ENCODE assay signal across 8 mouse cellular contexts in the genomic region with DNA sequence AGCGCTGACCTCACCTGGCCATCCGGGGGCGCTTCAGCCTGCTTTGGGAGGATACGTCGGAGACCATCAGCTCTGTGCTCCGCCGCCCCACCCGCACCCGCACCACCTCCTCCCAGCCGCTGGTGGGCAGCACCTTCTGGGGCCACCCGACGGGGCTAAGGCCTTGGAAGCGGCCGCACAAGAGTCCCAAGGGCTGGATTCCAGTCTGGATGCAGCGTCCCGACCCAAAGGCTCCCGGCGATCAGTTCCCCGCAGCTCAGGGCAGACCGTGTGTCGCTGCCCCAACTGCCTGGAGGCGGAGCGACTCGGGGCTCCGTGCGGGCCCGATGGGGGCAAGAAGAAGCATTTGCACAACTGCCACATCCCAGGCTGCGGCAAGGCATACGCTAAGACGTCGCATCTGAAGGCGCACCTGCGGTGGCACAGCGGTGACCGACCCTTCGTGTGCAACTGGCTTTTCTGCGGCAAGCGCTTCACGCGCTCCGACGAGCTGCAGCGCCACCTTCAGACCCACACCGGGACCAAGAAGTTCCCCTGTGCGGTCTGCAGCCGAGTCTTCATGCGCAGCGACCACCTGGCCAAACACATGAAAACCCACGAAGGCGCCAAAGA. TPM values are rescaled to one million over a fixed set of nuclear protein-coding genes. Genes with fewer than 3 reads are reported as not detected.
DNase-seq lines count a peak whose midpoint lies in the region; ATAC-seq lines count a peak whose summit lies in the region.

No protein-coding gene starts in this region.

- ATAC-seq in embryonic facial prominence, embryonic 14.5 days (ENCODE audit: low read depth): peak; percentile 64
- ATAC-seq in liver, embryonic 11.5 days (replicated peaks; ENCODE audit: low FRiP score): peak; percentile 59
- peak; percentile 52 for ATAC-seq in monocyte, adult 5-6 weeks (replicated peaks; ENCODE audit: insufficient number of reproducible peaks, low FRiP score, low TSS enrichment, poor library complexity, severe bottlenecking)

- peak overlapping the region; percentile 61 for H3K9ac ChIP-seq in embryonic facial prominence, embryonic 14.5 days (ENCODE audit: low read depth, low read length)
- H3K9ac ChIP-seq in liver, embryonic 11.5 days (ENCODE audit: low read depth, low read length): peak overlapping the region; percentile 59

- H3K4me2 ChIP-seq in embryonic facial prominence, embryonic 14.5 days (ENCODE audit: low read depth, low read length): peak overlapping the region; percentile 88
- peak overlapping the region; percentile 83 for H3K4me2 ChIP-seq in liver, embryonic 11.5 days

- H3K27ac ChIP-seq in embryonic facial prominence, embryonic 14.5 days (replicated peaks; ENCODE audit: low read depth, low read length): no peak overlapping the region
- H3K27ac ChIP-seq in heart, embryonic 10.5 days: peak overlapping the region; percentile 65
- H3K27ac ChIP-seq in liver, embryonic 11.5 days (ENCODE audit: low read depth, low read length): no peak overlapping the region

- H3K4me3 ChIP-seq in embryonic facial prominence, embryonic 14.5 days (ENCODE audit: low read depth, low read length): peak overlapping the region; percentile 56
- H3K4me3 ChIP-seq in heart, embryonic 10.5 days: peak overlapping the region; percentile 60
- peak overlapping the region; percentile 60 for H3K4me3 ChIP-seq in liver, embryonic 11.5 days (ENCODE audit: low read depth, low read length)

- H3K27me3 ChIP-seq in embryonic facial prominence, embryonic 14.5 days (replicated peaks; ENCODE audit: control insufficient read depth, insufficient read depth, low read length): peaks cover 78% of the 10 kb centered on the region
- H3K27me3 ChIP-seq in heart, embryonic 10.5 days (ENCODE audit: insufficient read depth, poor library complexity, severe bottlenecking): peaks cover 85% of the 10 kb centered on the region
- H3K27me3 ChIP-seq in liver, embryonic 11.5 days (replicated peaks; ENCODE audit: control insufficient read depth, insufficient read depth, low read length): peaks cover 85% of the 10 kb centered on the region

- no peaks in the 10 kb centered on the region for H3K36me3 ChIP-seq in embryonic facial prominence, embryonic 14.5 days (ENCODE audit: control insufficient read depth, insufficient read depth, low read length)
- 0 out of 2 replicates have a peak, but pooled peaks cover 3% of the 10 kb centered on the region for H3K36me3 ChIP-seq in heart, embryonic 10.5 days
- no peaks in the 10 kb centered on the region for H3K36me3 ChIP-seq in liver, embryonic 11.5 days (ENCODE audit: control insufficient read depth, insufficient read depth, low read length)

- peak; percentile 89 for DNase-seq in B cell, adult 2 months
- DNase-seq in adrenal gland, postnatal 36 days: peak; percentile 73 to 84
- peak; percentile 77 for DNase-seq in embryonic facial prominence, embryonic 14.5 days (ENCODE audit: low spot score)
- DNase-seq in heart, embryonic 10.5 days (ENCODE audit: low spot score): no peak
- DNase-seq in kidney, adult 9 months: peak; percentile 77
- DNase-seq in liver, embryonic 11.5 days (ENCODE audit: low spot score): peak; percentile 75
- DNase-seq in spleen, postnatal 4 days (ENCODE audit: low spot score in 2 of 2): peak; percentile 76 to 88

- peaks cover 14% of the 10 kb centered on the region for H3K4me1 ChIP-seq in embryonic facial prominence, embryonic 14.5 days (ENCODE audit: control insufficient read depth, insufficient read depth, low read length)
- H3K4me1 ChIP-seq in heart, embryonic 10.5 days: peaks cover 51% of the 10 kb centered on the region
- peaks cover 14% of the 10 kb centered on the region for H3K4me1 ChIP-seq in liver, embryonic 11.5 days (replicated peaks; ENCODE audit: control insufficient read depth, insufficient read depth, low read length)

- no peaks in the 10 kb centered on the region for H3K9me3 ChIP-seq in embryonic facial prominence, embryonic 14.5 days (ENCODE audit: control insufficient read depth, low read length)
- H3K9me3 ChIP-seq in heart, embryonic 10.5 days: no peaks in the 10 kb centered on the region
- no peaks in the 10 kb centered on the region for H3K9me3 ChIP-seq in liver, embryonic 11.5 days (ENCODE audit: control insufficient read depth, low read length)

- 0% methylated on average over 18 of the region's 50 CpGs for WGBS in embryonic facial prominence, embryonic 14.5 days
- WGBS in heart, embryonic 10.5 days: under 1% methylated on average over 50 of the region's 50 CpGs
- whole genome bisulfite sequencing in liver, embryonic 11.5 days: under 1% methylated on average over 50 of the region's 50 CpGs

RNA-seq across cellular contexts. Expression of a gene that starts 7.8 kb away (rescaled TPM):
- 10 to 100 TPM; 15.7 to 18.8 TPM for total RNA-seq in adrenal gland, postnatal 36 days (2021)
- 14.7 and 16.1 TPM in 2 replicates for polyA plus RNA-seq in embryonic facial prominence, embryonic 14.5 days (2014; fragmentation: Nextera tagmentation; extraction: Ambion mirVana)
- polyA plus RNA-seq in heart, embryonic 10.5 days (2016; fragmentation: Nextera tagmentation; extraction: Ambion mirVana): 21.3 and 30.0 TPM in 2 replicates
- 16.4 and 17.6 TPM in 2 replicates for polyA plus RNA-seq in liver, embryonic 11.5 days (2014; fragmentation: Nextera tagmentation; extraction: Ambion mirVana)
- 2.3 to 3.2 TPM (median 2.9 TPM) in 3 replicates for total RNA-seq in monocyte, adult 5-6 weeks (2017)

RNA-seq across cellular contexts. Expression of a gene that starts 8.8 kb away (rescaled TPM):
- under 1 TPM; 0.16 to 0.23 TPM for total RNA-seq in adrenal gland, postnatal 36 days (2021)
- 2.1 and 2.9 TPM in 2 replicates for polyA plus RNA-seq in embryonic facial prominence, embryonic 14.5 days (2014; fragmentation: Nextera tagmentation; extraction: Ambion mirVana)
- polyA plus RNA-seq in heart, embryonic 10.5 days (2016; fragmentation: Nextera tagmentation; extraction: Ambion mirVana): 0.47 and 2.3 TPM in 2 replicates
- 0.17 TPM in 1 of 2 replicates, not detected in the other for polyA plus RNA-seq in liver, embryonic 11.5 days (2014; fragmentation: Nextera tagmentation; extraction: Ambion mirVana)
- total RNA-seq in monocyte, adult 5-6 weeks (2017): not detected in 3 replicates

RNA-seq across cellular contexts. Expression of a gene that starts 19.2 kb away (rescaled TPM):
- 1 to 10 TPM; 1.3 TPM for total RNA-seq in adrenal gland, postnatal 36 days (2021)
- 2.5 and 7.3 TPM in 2 replicates for polyA plus RNA-seq in embryonic facial prominence, embryonic 14.5 days (2014; fragmentation: Nextera tagmentation; extraction: Ambion mirVana)
- 0.28 and 0.35 TPM in 2 replicates for polyA plus RNA-seq in heart, embryonic 10.5 days (2016; fragmentation: Nextera tagmentation; extraction: Ambion mirVana)
- 0.49 and 0.58 TPM in 2 replicates for polyA plus RNA-seq in liver, embryonic 11.5 days (2014; fragmentation: Nextera tagmentation; extraction: Ambion mirVana)
- not detected in 3 replicates for total RNA-seq in monocyte, adult 5-6 weeks (2017)

RNA-seq across cellular contexts. Expression of a gene that starts 19.4 kb away (rescaled TPM):
- total RNA-seq in adrenal gland, postnatal 36 days (2021): 100 to 1,000 TPM; 131 to 141 TPM
- polyA plus RNA-seq in embryonic facial prominence, embryonic 14.5 days (2014; fragmentation: Nextera tagmentation; extraction: Ambion mirVana): 68.9 and 78.1 TPM in 2 replicates
- 82.7 and 93.1 TPM in 2 replicates for polyA plus RNA-seq in heart, embryonic 10.5 days (2016; fragmentation: Nextera tagmentation; extraction: Ambion mirVana)
- polyA plus RNA-seq in liver, embryonic 11.5 days (2014; fragmentation: Nextera tagmentation; extraction: Ambion mirVana): 86.1 and 89.7 TPM in 2 replicates
- total RNA-seq in monocyte, adult 5-6 weeks (2017): 12.3 to 17.5 TPM (median 13.4 TPM) in 3 replicates

RNA-seq across cellular contexts. Expression of a gene that starts 28.4 kb away (rescaled TPM):
- 1 to 10 TPM; 7.8 to 9.1 TPM for total RNA-seq in adrenal gland, postnatal 36 days (2021)
- 5.0 and 7.1 TPM in 2 replicates for polyA plus RNA-seq in embryonic facial prominence, embryonic 14.5 days (2014; fragmentation: Nextera tagmentation; extraction: Ambion mirVana)
- polyA plus RNA-seq in heart, embryonic 10.5 days (2016; fragmentation: Nextera tagmentation; extraction: Ambion mirVana): 6.5 and 9.4 TPM in 2 replicates
- polyA plus RNA-seq in liver, embryonic 11.5 days (2014; fragmentation: Nextera tagmentation; extraction: Ambion mirVana): 4.9 and 6.1 TPM in 2 replicates
- 10.0 to 13.1 TPM (median 11.3 TPM) in 3 replicates for total RNA-seq in monocyte, adult 5-6 weeks (2017)
